Mouse (Mus musculus) lung, embryonic 14.5 days (tissue): ENCODE results near the gene Mrc2. TPM values are rescaled to one million over a fixed set of nuclear protein-coding genes. Genes with fewer than 3 reads are reported as not detected.

Experiments
- ATAC-seq: fragments of 200-750 bp; cut with Nextera tagmentation; 2 replicates; pipeline ENCODE4 v1.8.0; 2017; ENCODE audit warnings: mild to moderate bottlenecking, moderate TSS enrichment, moderate library complexity; ENCODE audit not compliant: insufficient read depth
- DNase-seq: peaks from one replicate; pipeline ENCODE4 v3.0.0-alpha.2; 2015
- H3K27ac ChIP-seq: fragments of 300-500 bp; sonication (generic); 2 replicates; pipeline ENCODE4 v1.5.1; 2014; ENCODE audit warnings: low read depth, mild to moderate bottlenecking, moderate library complexity
- H3K27me3 ChIP-seq: fragments of 300-500 bp; sonication (generic); 2 replicates; pipeline ENCODE4 v1.6.1; 2014; ENCODE audit warnings: low read length, control low read depth; ENCODE audit not compliant: insufficient read depth
- H3K36me3 ChIP-seq: fragments of 300-500 bp; sonication (generic); 2 replicates; pipeline ENCODE4 v1.6.1; 2014; ENCODE audit warnings: control low read depth; ENCODE audit not compliant: insufficient read depth
- H3K4me1 ChIP-seq: fragments of 300-500 bp; sonication (generic); 2 replicates; pipeline ENCODE4 v1.6.1; 2014; ENCODE audit warnings: antibody characterized with exemption, control low read depth; ENCODE audit not compliant: insufficient read depth
- H3K4me2 ChIP-seq: fragments of 300-500 bp; sonication (generic); 2 replicates; pipeline ENCODE4 v1.6.1; 2014; ENCODE audit warnings: mild to moderate bottlenecking
- H3K4me3 ChIP-seq: fragments of 300-500 bp; sonication (generic); 2 replicates; pipeline ENCODE4 v1.5.1; 2014; ENCODE audit warnings: low read depth, low read length
- H3K9ac ChIP-seq: fragments of 300-500 bp; sonication (generic); 2 replicates; pipeline ENCODE4 v1.6.1; 2014
- H3K9me3 ChIP-seq: fragments of 300-500 bp; sonication (generic); 2 replicates; pipeline ENCODE4 v1.6.1; 2016; ENCODE audit warnings: low read depth, low read length, control low read depth
- CTCF ChIP-seq: IDR thresholded peaks from 2 replicates; pipeline ENCODE4 v1.5.1; 2016; ENCODE audit warnings: antibody characterized with exemption, low read depth
- WGBS: fragments of 180-500 bp; shearing (Covaris S2); extraction: QIAGEN DNeasy Blood & Tissue Kit; methylation state at CpG from one replicate; pipeline ENCODE4 v1.1.7; 2014; 5-methylcytosine and 5-hydroxymethylcytosine counted together
- polyA plus RNA-seq: library from polyadenylated mRNA; unstranded; fragments of >200 nt; fragmentation: Nextera tagmentation; extraction: Ambion mirVana; gene quantifications from 2 replicates; pipeline ENCODE4 v1.2.1, GENCODE M21; 2014

The Mrc2 gene
- polyA plus RNA-seq, 1 experiment from 2014 or later = 20.0 TPM

- Histone ChIP-seq H3K36me3 (peaks cover 60% of the 10 kb centered on the region), H3K27me3 (no peaks in the 10 kb centered on the region), H3K9me3 (no peaks in the 10 kb centered on the region), H3K9ac (no peak overlapping the region), H3K4me1 (peaks cover 5% of the 10 kb centered on the region; the same call in 1 of the 2 replicates), H3K4me3 (no peak overlapping the region), H3K27ac (peak overlapping the region; percentile 72), H3K4me2 (no peak overlapping the region)
- ATAC-seq (no peak), DNase-seq (no peak)
- 86% methylated on average over 9 of the region's 9 CpGs for WGBS
- no peak for TF ChIP-seq CTCF
These were observed 9.4 kb upstream of the Mrc2 start for GRCm38 (mm10) chr11:105283016-105283415.

GRCm38 (mm10) chr11:105285720-105286119 lies 6.7 kb upstream of the Mrc2 start:
- Histone ChIP-seq H3K4me1 (peaks cover 5% of the 10 kb centered on the region), H3K36me3 (peaks cover 53% of the 10 kb centered on the region)
- 39% methylated on average over 3 of the region's 3 CpGs for WGBS

GRCm38 (mm10) chr11:105289403-105289802 lies 3.0 kb upstream of the Mrc2 start:
- H3K36me3 ChIP-seq = peaks cover 31% of the 10 kb centered on the region
- DNase-seq (peak; percentile 55), ATAC-seq (no peak)
- no peak overlapping the region for H3K4me3 ChIP-seq
- H3K4me1 ChIP-seq = peaks cover 5% of the 10 kb centered on the region
- H3K9me3 ChIP-seq = no peaks in the 10 kb centered on the region
- H3K9ac ChIP-seq = no peak overlapping the region; the same call in 1 of the 2 replicates
- H3K27ac ChIP-seq = peak overlapping the region; percentile 50; the same call in 1 of the 2 replicates
- no peak overlapping the region for H3K4me2 ChIP-seq
- WGBS = 36% methylated on average over 3 of the region's 3 CpGs
- no peaks in the 10 kb centered on the region for H3K27me3 ChIP-seq
- no peak for TF ChIP-seq CTCF

More at GRCm38 (mm10) chr11:105285720-105286119, 6.7 kb upstream of the Mrc2 start:
- Histone ChIP-seq H3K27me3 (no peaks in the 10 kb centered on the region), H3K9ac (no peak overlapping the region), H3K4me3 (no peak overlapping the region), H3K27ac (peak overlapping the region; percentile 84), H3K4me2 (peak overlapping the region; percentile 40), H3K9me3 (no peaks in the 10 kb centered on the region)
- no peak for TF ChIP-seq CTCF
- DNase-seq (peak; percentile 64), ATAC-seq (peak; percentile 78)

- WGBS = 5% methylated on average over 10 of the region's 10 CpGs
- peaks cover 20% of the 10 kb centered on the region; the same call in 1 of the 2 replicates for H3K36me3 ChIP-seq
- peak overlapping the region; percentile 71 for H3K4me3 ChIP-seq
- TF ChIP-seq CTCF = no peak; the same call in 1 of the 2 replicates
- no peaks in the 10 kb centered on the region for H3K9me3 ChIP-seq
- no peaks in the 10 kb centered on the region for H3K27me3 ChIP-seq
- DNase-seq (peak; percentile 77), ATAC-seq (peak; percentile 22)
- peak overlapping the region; percentile 97 for H3K27ac ChIP-seq
- peak overlapping the region; percentile 78 for H3K9ac ChIP-seq
- peaks cover 9% of the 10 kb centered on the region for H3K4me1 ChIP-seq
- peak overlapping the region; percentile 78 for H3K4me2 ChIP-seq
These were observed 741 bp upstream of the Mrc2 start for GRCm38 (mm10) chr11:105291681-105292123.

GRCm38 (mm10) chr11:105293101-105293581 lies 698 bp downstream of the Mrc2 start:
- peak overlapping the region; percentile 78 for H3K4me2 ChIP-seq
- H3K4me1 ChIP-seq = peaks cover 9% of the 10 kb centered on the region
- peak overlapping the region; percentile 97 for H3K27ac ChIP-seq
- peak overlapping the region; percentile 71 for H3K4me3 ChIP-seq
- under 1% methylated on average over 26 of the region's 26 CpGs for WGBS
- no peak for TF ChIP-seq CTCF
- H3K9ac ChIP-seq = peak overlapping the region; percentile 78
- H3K9me3 ChIP-seq = no peaks in the 10 kb centered on the region
- DNase-seq (peak; percentile 83), ATAC-seq (peak; percentile 32; the same call in 1 of the 2 replicates)
- peaks cover 18% of the 10 kb centered on the region; the same call in 1 of the 2 replicates for H3K36me3 ChIP-seq
- no peaks in the 10 kb centered on the region for H3K27me3 ChIP-seq

GRCm38 (mm10) chr11:105293901-105294494 lies 1.6 kb downstream of the Mrc2 start:
- H3K27me3 ChIP-seq = no peaks in the 10 kb centered on the region
- peak overlapping the region; percentile 97 for H3K27ac ChIP-seq
- H3K36me3 ChIP-seq = peaks cover 17% of the 10 kb centered on the region; the same call in 1 of the 2 replicates
- peak overlapping the region; percentile 78 for H3K9ac ChIP-seq
- H3K9me3 ChIP-seq = no peaks in the 10 kb centered on the region
- peak overlapping the region; percentile 78 for H3K4me2 ChIP-seq
- 0 out of 2 replicates have a peak, but pooled peaks have one; percentile 7 for ATAC-seq
- no peak for TF ChIP-seq CTCF
- H3K4me3 ChIP-seq = peak overlapping the region; percentile 71
- 7% methylated on average over 9 of the region's 9 CpGs for WGBS
- H3K4me1 ChIP-seq = peaks cover 9% of the 10 kb centered on the region
- DNase-seq = peak; percentile 67

GRCm38 (mm10) chr11:105296084-105296483 lies 3.6 kb downstream of the Mrc2 start:
- TF ChIP-seq CTCF = no peak
- H3K4me1 ChIP-seq = peaks cover 6% of the 10 kb centered on the region; the same call in 1 of the 2 replicates
- H3K27me3 ChIP-seq = no peaks in the 10 kb centered on the region
- no peak overlapping the region for H3K27ac ChIP-seq
- H3K9me3 ChIP-seq = no peaks in the 10 kb centered on the region
- DNase-seq (no peak), ATAC-seq (no peak)
- WGBS = 77% methylated on average over 10 of the region's 10 CpGs
- no peak overlapping the region for H3K4me2 ChIP-seq
- H3K9ac ChIP-seq = no peak overlapping the region
- no peak overlapping the region for H3K4me3 ChIP-seq
- H3K36me3 ChIP-seq = peaks cover 15% of the 10 kb centered on the region; the same call in 1 of the 2 replicates
